Mouse (Mus musculus) adrenal gland, postnatal 36 days (tissue): ENCODE data around the gene Gm8765. TPM values are rescaled to one million over a fixed set of nuclear protein-coding genes. Genes with fewer than 3 reads are reported as not detected.
"Not testable (repeated sequence)": the region's sequence is repeated elsewhere in the genome, so short reads cannot be mapped to it uniquely, and the experiment has no call there.

Source experiments
- DNase-seq, 2 experiments: peaks; one replicate each; pipeline ENCODE4 v3.0.0; 2021; ENCODE audit warnings: mixed read lengths in 1 of 2
- long read RNA-seq, 2 experiments: library from polyadenylated mRNA; stranded (forward); transcript quantifications; one replicate each; pipeline ENCODE4 v2.0.0; 2021; ENCODE audit warnings: borderline sequencing depth in 2 of 2
- microRNA-seq: library from miRNA; unstranded; fragments of <30 nt; microRNA quantifications from one replicate; pipeline ENCODE4 v1.2.0, GENCODE M21; 2021
- total RNA-seq, 2 experiments: library from RNA; stranded (reverse); gene quantifications; 2 replicates each; pipeline ENCODE4 v1.2.3; 2021

Gene Gm8765
- total RNA-seq: not detected
- long read RNA-seq, experiment 1: 0 reads
- long read RNA-seq, experiment 2: 0 reads

DNA sequence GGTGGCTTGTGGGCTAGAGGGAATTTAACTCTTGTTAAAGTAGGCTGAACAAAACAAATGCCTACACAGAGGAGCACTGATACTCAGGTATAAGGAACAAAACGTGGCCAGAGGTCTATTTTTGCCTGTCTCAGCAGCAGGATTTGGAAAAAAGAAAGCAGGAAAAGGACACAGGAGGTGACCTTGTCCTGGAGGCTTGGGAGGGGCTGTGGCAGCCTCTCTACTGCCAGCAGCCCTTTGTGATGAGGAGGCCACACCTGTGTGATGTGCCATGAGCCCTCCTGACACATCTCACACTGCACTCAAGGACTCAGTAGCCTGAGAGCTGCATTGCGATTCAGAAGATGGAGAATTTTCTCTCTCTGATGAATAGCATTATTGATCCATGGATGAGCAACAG lies at the start of gene Gm8765:
Gm8765 (plus strand) TSS at position 301 of the 400 bp plus-strand sequence.
- DNase-seq: not testable (repeated sequence)

DNA sequence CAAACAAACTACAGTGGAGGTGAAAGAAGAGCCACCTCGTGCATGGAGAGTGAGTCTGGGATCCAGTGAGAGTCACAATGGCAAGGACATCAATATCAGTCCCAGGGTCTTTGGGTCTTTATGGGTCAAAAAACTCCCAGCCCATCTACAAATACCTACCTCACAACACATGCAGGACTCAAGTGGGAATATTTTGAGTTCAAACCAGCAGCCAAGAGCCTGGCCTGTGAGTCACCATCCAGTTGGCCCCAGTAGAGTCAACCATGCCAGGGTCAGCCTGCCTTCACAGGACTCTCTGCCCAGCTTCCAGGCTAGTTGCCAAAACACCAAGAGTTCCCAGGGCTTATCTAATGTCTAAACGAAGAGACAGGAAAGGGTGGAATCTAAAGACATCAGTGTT lies 49.3 kb upstream of the Gm8765 start:
- DNase-seq: peak in 1 of 2 experiments; percentile 1

DNA sequence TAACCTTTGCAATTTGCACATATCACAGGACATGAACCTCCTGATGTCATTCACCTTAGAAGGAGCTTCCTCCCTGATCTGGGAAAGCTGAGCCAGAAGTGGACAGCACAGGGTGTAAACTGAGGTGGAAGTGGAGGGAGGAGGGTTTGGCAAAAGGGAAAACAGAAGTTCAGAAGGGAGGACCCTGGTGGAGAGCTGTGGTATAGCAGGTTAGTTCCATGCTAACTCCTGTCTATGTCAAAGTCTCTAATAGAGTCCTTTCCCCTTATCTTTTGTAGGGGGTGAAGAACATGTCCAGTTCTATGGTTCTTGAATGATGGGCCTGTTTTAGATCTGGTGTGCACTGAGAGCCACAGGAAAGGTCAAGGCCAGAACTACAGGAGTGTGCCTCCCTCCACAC lies 52.2 kb downstream of the Gm8765 start:
- not testable (repeated sequence) for DNase-seq

DNA sequence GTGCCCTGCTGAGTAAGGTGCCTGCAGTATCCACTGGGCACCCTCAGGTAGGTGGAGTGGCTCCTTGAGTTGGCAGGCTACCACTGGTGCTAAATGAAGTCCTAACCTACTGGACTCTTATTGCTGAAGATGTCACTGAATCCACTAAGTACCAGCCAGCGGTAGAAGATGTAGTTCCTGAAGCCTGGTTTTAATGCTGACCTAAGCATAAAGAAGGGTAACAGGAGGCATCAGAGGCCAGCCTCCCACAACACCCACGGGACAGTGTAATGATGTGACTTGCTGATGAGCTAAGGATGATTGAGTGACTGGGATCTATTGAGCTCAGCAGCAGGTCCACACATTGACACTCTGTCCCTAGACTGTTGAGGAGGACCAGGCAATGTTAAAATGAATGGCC lies 53.6 kb downstream of the Gm8765 start:
- no peak for DNase-seq

DNA sequence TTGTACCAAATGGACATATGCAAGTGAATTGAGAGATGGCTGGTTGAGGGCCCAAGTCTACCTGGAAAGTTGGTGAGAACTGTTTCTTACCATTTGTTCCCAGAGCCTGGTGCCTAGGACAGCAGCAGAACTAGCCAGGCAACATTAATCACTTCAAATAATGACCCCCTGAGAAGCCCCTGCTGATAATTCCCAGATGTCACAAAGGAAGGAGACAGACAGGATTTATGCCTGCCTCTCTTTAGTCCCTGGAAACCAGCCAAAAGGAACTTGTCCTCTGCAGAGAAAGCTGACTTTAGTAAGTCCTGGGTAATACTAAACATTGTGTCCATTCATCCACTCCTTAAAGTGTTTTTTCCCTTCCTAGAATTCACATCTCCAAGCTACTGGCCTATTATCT lies 54.8 kb downstream of the Gm8765 start:
- not testable (repeated sequence) for DNase-seq

Small RNAs within 50 kb of the gene (microRNA-seq; reads per million reads assigned to microRNA genes)
- not detected for gene Gm23952

Other genes starting within 250 kb of the Gm8765 start
- gene Nutm2, start 231.0 kb upstream of the Gm8765 start, total RNA-seq: not detected
- gene Gm904, start 55.1 kb upstream of the Gm8765 start, total RNA-seq: not detected